Mouse (Mus musculus): ENCODE results near the gene Ccdc62. TPM values are rescaled to one million over a fixed set of nuclear protein-coding genes. Genes with fewer than 3 reads are reported as not detected.

Ccdc62 gene
- total RNA-seq, 1 experiment from 2014 or later, result 1.2 TPM

DNA sequence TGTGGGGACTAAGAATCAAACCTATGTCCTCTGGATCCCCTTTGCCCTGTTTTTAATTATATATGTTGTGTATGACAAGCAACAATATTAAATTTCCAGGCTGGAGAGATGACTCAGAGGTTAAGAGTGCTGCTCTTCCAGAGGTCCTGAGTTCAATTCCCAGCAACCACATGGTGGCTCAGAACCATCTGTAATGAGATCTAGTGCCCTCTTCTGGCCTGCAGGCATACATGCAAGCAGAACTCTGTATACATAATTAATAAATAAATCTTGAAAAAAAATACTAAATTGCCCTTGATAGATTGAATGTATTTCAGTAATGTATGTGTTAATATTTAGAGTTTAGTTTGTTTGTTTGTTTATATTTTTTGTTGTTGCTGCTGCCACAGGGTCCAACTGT is 2.4 kb downstream of the Ccdc62 start:
- ATAC-seq (replicated peaks; ENCODE audit: insufficient number of reproducible peaks, low FRiP score, low TSS enrichment, poor library complexity, severe bottlenecking), result no peak

DNA sequence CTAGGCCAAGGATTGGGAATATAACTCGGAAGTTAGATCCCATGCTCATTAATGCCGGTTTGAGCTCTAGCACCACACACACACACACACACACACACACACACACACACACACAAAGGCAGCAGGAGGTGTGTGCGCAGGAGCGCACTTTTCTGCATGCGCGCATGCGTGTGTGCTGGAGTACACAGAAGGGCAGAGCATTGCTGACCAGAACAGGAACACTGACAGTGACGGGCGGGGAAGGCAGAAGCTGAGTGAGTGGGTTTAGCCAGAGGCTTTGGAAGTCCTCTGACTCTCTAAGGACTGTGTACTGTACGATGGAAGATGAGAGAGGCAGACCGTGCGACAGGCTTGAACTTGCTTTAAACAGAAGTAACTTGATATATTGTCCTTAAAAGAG is 3.1 kb downstream of the Ccdc62 start:
- no peak for ATAC-seq (replicated peaks; ENCODE audit: insufficient number of reproducible peaks, low FRiP score, low TSS enrichment, poor library complexity, severe bottlenecking)

DNA sequence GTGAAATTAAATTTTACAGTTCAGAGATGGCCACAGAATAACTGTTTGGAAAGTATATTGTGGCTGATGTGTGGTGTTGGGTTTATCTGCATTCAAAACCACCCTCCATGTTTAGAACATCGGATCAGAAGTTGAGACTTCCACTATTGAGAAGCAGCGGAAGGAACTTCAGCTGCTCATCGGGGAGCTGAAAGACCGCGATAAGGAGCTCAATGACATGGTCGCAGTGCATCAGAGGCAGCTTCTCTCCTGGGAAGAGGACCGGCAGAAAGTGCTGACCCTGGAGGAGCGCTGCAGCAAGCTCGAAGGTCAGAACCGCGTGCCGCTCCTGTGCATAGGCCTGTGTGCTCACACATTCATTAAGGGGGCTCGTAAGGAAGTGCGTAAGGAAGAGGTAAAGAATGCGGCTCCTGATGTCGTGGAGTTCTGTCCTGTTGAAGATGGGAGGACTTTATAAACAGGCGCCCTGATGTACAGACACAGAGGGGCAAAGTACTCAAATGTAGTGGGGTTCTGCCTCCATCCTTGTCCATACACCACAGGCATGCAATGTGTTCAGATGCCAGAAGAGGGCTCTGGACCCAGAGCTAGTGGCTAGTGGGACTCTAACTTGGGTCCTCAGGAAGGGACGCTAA is 3.6 kb downstream of the Ccdc62 start:
- ATAC-seq (replicated peaks; ENCODE audit: insufficient number of reproducible peaks, low FRiP score, low TSS enrichment, poor library complexity, severe bottlenecking), result no peak

GRCm38 (mm10) chr5:123935931-123936330 is 5.5 kb downstream of the Ccdc62 start:
- no peak for ATAC-seq (replicated peaks; ENCODE audit: insufficient number of reproducible peaks, low FRiP score, low TSS enrichment, poor library complexity, severe bottlenecking)

GRCm38 (mm10) chr5:123938479-123938878 is 8.0 kb downstream of the Ccdc62 start:
- ATAC-seq (replicated peaks; ENCODE audit: insufficient number of reproducible peaks, low FRiP score, low TSS enrichment, poor library complexity, severe bottlenecking), result no peak

DNA sequence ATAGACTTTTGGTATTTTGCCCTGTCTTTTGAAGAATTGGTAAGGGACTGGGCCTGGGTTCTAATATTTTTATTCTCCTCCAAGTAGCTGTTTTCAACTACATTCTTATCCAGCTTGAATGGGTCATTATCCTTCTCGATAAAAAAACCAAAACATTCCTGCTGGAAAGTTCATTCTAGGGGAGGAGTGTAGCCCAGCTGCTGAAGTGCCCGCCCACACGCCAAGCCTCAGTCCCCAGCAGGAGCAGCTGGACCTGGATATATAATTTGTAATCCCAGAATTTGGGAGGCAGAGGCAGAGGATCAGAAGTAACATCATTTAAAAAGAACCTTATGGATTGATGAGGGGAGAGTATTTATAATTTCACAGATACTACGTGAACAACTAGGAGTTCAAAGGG is 16.1 kb downstream of the Ccdc62 start:
- no peak for ATAC-seq (replicated peaks; ENCODE audit: insufficient number of reproducible peaks, low FRiP score, low TSS enrichment, poor library complexity, severe bottlenecking)

GRCm38 (mm10) chr5:123947041-123947761 is 16.7 kb downstream of the Ccdc62 start:
- ATAC-seq (replicated peaks; ENCODE audit: insufficient number of reproducible peaks, low FRiP score, low TSS enrichment, poor library complexity, severe bottlenecking), result 0 out of 2 replicates have a peak, but pooled peaks have one; percentile 54

- no peak for ATAC-seq (replicated peaks; ENCODE audit: insufficient number of reproducible peaks, low FRiP score, low TSS enrichment, poor library complexity, severe bottlenecking)
Measured at GRCm38 (mm10) chr5:123952365-123953045, 22.0 kb downstream of the Ccdc62 start.

- no peak for ATAC-seq (replicated peaks; ENCODE audit: insufficient number of reproducible peaks, low FRiP score, low TSS enrichment, poor library complexity, severe bottlenecking)
Measured at GRCm38 (mm10) chr5:123957213-123957612, 26.7 kb downstream of the Ccdc62 start.

- no peak for ATAC-seq (replicated peaks; ENCODE audit: insufficient number of reproducible peaks, low FRiP score, low TSS enrichment, poor library complexity, severe bottlenecking)
Measured at GRCm38 (mm10) chr5:123959018-123959417, 28.5 kb downstream of the Ccdc62 start.

DNA sequence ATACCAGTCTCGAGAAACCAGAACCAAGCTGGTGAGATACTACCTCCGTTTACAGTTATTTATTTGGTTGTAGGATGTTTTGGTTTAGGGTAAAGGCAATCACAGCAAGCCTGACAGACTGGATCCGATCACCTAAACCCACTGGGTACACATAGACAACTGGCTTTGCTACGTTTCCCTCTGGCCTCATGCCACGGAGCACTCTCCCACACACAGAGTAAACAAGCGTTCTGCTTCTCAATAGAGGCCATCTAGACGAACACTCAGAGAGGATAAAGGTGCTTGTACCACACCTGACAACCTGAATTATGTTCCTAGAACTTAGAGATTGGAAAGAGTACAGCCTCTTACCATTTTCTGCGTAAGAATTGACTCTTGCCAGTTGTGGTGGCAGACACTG is 29.6 kb downstream of the Ccdc62 start:
- ATAC-seq (replicated peaks; ENCODE audit: insufficient number of reproducible peaks, low FRiP score, low TSS enrichment, poor library complexity, severe bottlenecking), result no peak

GRCm38 (mm10) chr5:123961046-123961445 is 30.6 kb downstream of the Ccdc62 start:
- no peak for ATAC-seq (replicated peaks; ENCODE audit: insufficient number of reproducible peaks, low FRiP score, low TSS enrichment, poor library complexity, severe bottlenecking)

DNA sequence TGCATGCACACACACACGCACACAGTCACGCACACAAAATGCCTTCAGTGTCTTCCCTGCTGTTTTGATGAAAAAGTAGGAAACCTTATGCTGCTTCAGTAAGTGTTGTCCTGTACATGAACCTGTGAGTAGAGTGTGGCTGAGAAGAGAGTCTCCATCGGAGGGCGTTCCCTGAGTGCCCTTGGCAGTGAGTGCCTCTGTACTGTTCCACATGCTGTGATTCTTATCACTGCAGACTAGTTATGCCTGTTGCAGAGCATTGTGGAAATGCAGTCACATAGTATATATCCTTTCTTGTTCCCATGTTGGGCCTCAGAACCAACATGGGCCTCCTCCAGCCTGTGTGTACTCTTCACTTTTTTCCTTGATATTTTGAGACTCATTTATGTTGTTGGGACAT is 33.7 kb downstream of the Ccdc62 start:
- no peak for ATAC-seq (replicated peaks; ENCODE audit: insufficient number of reproducible peaks, low FRiP score, low TSS enrichment, poor library complexity, severe bottlenecking)

- ATAC-seq (replicated peaks; ENCODE audit: insufficient number of reproducible peaks, low FRiP score, low TSS enrichment, poor library complexity, severe bottlenecking), result no peak
Measured at GRCm38 (mm10) chr5:123966759-123967158, 36.3 kb downstream of the Ccdc62 start.

DNA sequence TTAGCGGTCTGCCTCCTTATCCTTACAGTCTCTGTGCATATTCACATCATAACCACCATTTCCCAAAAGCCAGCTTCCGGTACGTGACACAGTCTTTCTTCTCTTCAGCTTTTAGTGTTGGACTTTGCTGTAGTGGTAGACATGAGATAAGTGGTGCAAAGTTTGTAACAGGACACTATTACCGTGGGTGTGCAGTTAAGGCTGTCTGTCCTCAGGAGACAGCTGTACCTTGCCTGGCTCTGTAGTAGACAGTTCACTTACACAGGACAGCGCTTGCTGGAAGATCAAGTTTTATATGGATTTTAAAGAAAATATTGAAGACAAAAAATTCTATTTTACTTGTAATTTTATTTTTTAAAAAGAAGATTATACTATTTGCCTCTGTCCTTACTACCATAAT is 38.0 kb downstream of the Ccdc62 start:
- no peak for ATAC-seq (replicated peaks; ENCODE audit: insufficient number of reproducible peaks, low FRiP score, low TSS enrichment, poor library complexity, severe bottlenecking)

DNA sequence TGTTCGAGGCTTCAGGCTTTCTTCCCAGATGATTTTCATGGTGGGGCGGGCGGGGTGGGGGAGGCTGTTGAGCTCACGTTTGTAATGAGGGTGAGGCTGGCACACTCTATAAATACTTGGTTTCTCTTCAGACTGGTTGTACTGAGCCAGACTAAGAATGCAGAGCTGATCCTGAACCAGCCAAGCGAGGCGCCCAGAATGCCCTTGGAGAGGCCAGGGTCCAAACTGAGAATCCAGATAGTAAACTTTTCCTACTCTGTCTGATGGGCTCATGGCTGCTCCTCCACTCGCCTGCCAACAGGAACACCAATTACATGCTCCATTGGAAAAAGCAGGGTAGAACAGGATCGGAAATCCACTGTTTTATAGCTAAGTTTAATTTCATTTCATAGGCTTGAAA is 38.7 kb downstream of the Ccdc62 start:
- ATAC-seq (replicated peaks; ENCODE audit: insufficient number of reproducible peaks, low FRiP score, low TSS enrichment, poor library complexity, severe bottlenecking), result no peak

DNA sequence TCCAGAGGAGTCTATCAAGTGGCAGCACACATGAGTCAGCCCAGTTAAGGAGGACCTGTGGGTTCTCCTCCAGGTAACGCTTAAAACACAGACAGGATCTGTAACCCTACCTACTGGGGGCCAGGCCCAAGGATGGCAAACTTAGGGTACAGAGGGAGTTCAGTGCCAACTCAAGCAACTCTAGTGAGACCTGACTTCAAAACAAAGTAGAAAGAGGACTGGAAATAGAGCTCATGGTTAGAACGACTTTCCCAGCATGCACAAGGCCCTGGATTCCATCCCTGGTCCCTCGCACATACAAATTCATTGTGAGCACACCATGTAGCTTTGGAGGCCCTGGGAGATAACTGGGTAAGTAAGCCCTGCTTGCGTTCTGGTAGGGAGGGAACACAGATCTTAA is 40.1 kb downstream of the Ccdc62 start:
- no peak for ATAC-seq (replicated peaks; ENCODE audit: insufficient number of reproducible peaks, low FRiP score, low TSS enrichment, poor library complexity, severe bottlenecking)

DNA sequence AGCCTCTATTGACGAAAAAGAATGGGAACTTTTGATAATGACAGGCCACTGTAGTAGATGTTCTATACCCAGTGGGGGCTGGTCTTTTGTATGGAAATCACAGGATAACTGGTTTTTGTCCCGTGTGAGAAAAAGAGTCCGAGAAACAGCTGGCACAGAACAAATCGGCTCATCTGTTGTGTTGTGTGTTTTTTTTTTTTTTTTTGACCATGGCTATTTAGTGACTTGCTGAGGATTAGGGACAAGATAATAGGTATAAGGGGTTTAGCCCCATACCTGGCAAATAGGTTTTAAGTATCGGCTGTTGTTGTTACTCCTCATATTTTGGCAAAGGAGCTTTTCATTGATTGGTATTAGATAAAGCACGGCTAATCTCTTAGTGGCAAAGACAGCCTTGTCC is 42.0 kb downstream of the Ccdc62 start:
- ATAC-seq (replicated peaks; ENCODE audit: insufficient number of reproducible peaks, low FRiP score, low TSS enrichment, poor library complexity, severe bottlenecking), result no peak

GRCm38 (mm10) chr5:123973299-123974178 is 43.1 kb downstream of the Ccdc62 start, which contains the start of gene Hip1r:
Hip1r (plus strand) TSS chr5:123973628.
- peak; percentile 44; the same call in 1 of the 2 replicates for ATAC-seq (replicated peaks; ENCODE audit: insufficient number of reproducible peaks, low FRiP score, low TSS enrichment, poor library complexity, severe bottlenecking)

Data from monocyte, adult 5-6 weeks (primary cell).